Mouse (Mus musculus): ENCODE results near the gene Kat8.

DNA sequence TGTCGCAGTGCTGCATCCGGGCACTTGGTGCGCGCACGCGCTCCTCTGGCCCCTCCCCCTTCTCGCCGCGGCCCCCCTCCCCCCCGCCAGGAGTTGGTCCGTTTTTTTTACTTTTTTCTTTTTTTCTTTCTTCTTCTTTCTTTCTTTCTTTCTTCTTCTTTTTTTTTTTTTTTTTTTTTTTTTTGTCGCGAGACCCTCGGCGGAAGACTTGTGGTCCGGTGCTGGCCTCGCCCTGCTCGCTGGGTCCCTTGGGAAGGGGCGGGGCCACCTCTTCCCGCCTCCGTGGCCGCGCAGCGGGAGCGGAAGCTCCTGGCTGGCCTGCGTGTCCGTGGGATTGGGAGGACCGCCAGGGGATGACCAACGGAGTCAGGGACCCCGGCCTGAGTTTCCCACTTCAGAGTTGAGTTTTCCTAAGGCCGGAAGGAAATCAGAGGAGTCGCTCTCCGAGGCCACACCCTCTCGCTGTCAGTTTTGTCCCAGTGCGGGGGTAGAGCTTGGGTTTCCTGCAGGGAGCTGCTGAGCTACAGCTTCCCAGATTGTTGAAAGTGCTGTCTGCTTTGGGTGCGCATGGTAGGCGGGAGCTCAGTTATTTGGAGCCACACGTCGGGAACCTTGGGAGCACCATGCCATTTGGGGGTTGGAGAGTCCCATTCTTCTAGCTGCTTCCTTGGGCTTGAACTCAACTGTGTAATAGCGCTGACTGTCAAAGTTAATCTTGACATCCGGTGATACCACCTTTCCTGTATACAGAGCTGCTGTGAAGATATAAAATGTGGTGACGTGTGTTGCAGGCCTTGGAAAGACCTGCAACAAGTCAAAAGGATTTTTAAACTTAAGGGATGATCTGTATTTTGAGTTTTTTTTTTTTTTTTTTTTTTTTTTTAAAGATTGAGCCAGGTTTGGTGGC lies 55.9 kb downstream of the Kat8 start:
- TF ChIP-seq POLR2A (IDR thresholded peaks at IDR 0.05; ENCODE audit: low read depth, low read length) (no peak), CTCF (IDR thresholded peaks at IDR 0.05; ENCODE audit: extremely low read depth, insufficient read depth, insufficient read length, insufficient replicate concordance) (no peak)
